Mouse (Mus musculus) kidney, adult 2 months (tissue): ENCODE data around the gene Atxn10. TPM values are rescaled to one million over a fixed set of nuclear protein-coding genes. Genes with fewer than 3 reads are reported as not detected.

ENCODE experiments used
- DNase-seq: peaks from one replicate; pipeline ENCODE4 v3.0.0; 2021
- H3K27ac ChIP-seq: fragments of 200-500 bp; 2 replicates; pipeline ENCODE4 v1.5.1; 2012; ENCODE audit warnings: low read depth, low read length, control low read depth, inconsistent platforms; ENCODE audit not compliant: insufficient read depth
- H3K27me3 ChIP-seq: fragments of 200-500 bp; replicated peaks from 2 replicates; pipeline ENCODE4 v1.6.1; 2012; ENCODE audit warnings: mild to moderate bottlenecking, moderate library complexity, low read length, inconsistent platforms; ENCODE audit not compliant: control insufficient read depth, insufficient read depth
- H3K36me3 ChIP-seq: fragments of 200-500 bp; 2 replicates; pipeline ENCODE4 v1.6.1; 2012; ENCODE audit warnings: mild to moderate bottlenecking, moderate library complexity, low read length, inconsistent platforms; ENCODE audit not compliant: control insufficient read depth, insufficient read depth
- H3K4me1 ChIP-seq: fragments of 200-500 bp; 2 replicates; pipeline ENCODE4 v1.6.1; 2011; ENCODE audit warnings: low read length; ENCODE audit not compliant: control insufficient read depth, insufficient read depth
- H3K4me3 ChIP-seq: fragments of 200-500 bp; 2 replicates; pipeline ENCODE4 v1.5.1; 2011; ENCODE audit warnings: mild to moderate bottlenecking, low read depth, low read length, control low read depth; ENCODE audit not compliant: insufficient read depth
- CTCF ChIP-seq: fragments of 200-500 bp; conservative IDR thresholded peaks from 2 replicates; pipeline ENCODE4 v1.5.1; 2011; ENCODE audit warnings: low read depth, mild to moderate bottlenecking, control low read depth, low read length, moderate library complexity, mixed read lengths; ENCODE audit not compliant: insufficient read depth, insufficient read length
- POLR2A ChIP-seq: fragments of 200-500 bp; IDR thresholded peaks from one replicate; pipeline ENCODE4 v1.6.1; 2011; ENCODE audit warnings: low read depth, low read length, control low read depth
- WGBS: fragments of 180-500 bp; shearing (Covaris S2); methylation state at CpG from one replicate; pipeline ENCODE4 v1.1.7; 2018; 5-methylcytosine and 5-hydroxymethylcytosine counted together
- polyA plus RNA-seq: library from polyadenylated mRNA; depleted of rRNA; stranded (reverse); fragments of >200 nt; gene quantifications from 2 replicates; pipeline ENCODE4 v1.2.3, GENCODE M21; 2012

The Atxn10 gene
- polyA plus RNA-seq, 1 experiment = 68.2 TPM

GRCm38 (mm10) chr15:85456891-85457290, 120.8 kb downstream of the Atxn10 start:
- Histone ChIP-seq H3K4me1 (peaks cover 6% of the 10 kb centered on the region; the same call in 1 of the 2 replicates), H3K36me3 (no peaks in the 10 kb centered on the region), H3K27ac (no peak overlapping the region), H3K4me3 (no peak overlapping the region), H3K27me3 (no peaks in the 10 kb centered on the region)
- 53% methylated on average over 8 of the region's 8 CpGs for WGBS
- DNase-seq = peak; percentile 64
- no peak for TF ChIP-seq POLR2A
- no peak for TF ChIP-seq CTCF

GRCm38 (mm10) chr15:85457838-85458237, 121.8 kb downstream of the Atxn10 start:
- no peak for DNase-seq
- WGBS = 78% methylated on average over 8 of the region's 8 CpGs
- Histone ChIP-seq H3K4me3 (no peak overlapping the region), H3K27ac (no peak overlapping the region), H3K36me3 (no peaks in the 10 kb centered on the region), H3K27me3 (no peaks in the 10 kb centered on the region), H3K4me1 (peaks cover 6% of the 10 kb centered on the region; the same call in 1 of the 2 replicates)
- TF ChIP-seq POLR2A = no peak
- TF ChIP-seq CTCF = no peak

- TF ChIP-seq CTCF = no peak
- no peak for TF ChIP-seq POLR2A
- Histone ChIP-seq H3K27ac (no peak overlapping the region), H3K36me3 (peaks cover 1% of the 10 kb centered on the region; the same call in 1 of the 2 replicates), H3K27me3 (no peaks in the 10 kb centered on the region), H3K4me1 (peaks cover 6% of the 10 kb centered on the region; the same call in 1 of the 2 replicates), H3K4me3 (no peak overlapping the region)
- 56% methylated on average over 4 of the region's 4 CpGs for WGBS
- peak; percentile 32 for DNase-seq
Observed at GRCm38 (mm10) chr15:85458631-85459082, 122.6 kb downstream of the Atxn10 start.

GRCm38 (mm10) chr15:85461541-85461940, 125.5 kb downstream of the Atxn10 start:
- Histone ChIP-seq H3K27ac (no peak overlapping the region), H3K27me3 (no peaks in the 10 kb centered on the region), H3K36me3 (peaks cover 1% of the 10 kb centered on the region; the same call in 1 of the 2 replicates), H3K4me1 (peaks cover 6% of the 10 kb centered on the region; the same call in 1 of the 2 replicates), H3K4me3 (no peak overlapping the region)
- WGBS = 71% methylated on average over 4 of the region's 4 CpGs
- TF ChIP-seq POLR2A = no peak
- TF ChIP-seq CTCF = no peak
- no peak for DNase-seq

- no peaks in the 10 kb centered on the region for H3K27me3 ChIP-seq
- no peak for TF ChIP-seq CTCF
- H3K4me1 ChIP-seq = peaks cover under 1% of the 10 kb centered on the region; the same call in 1 of the 2 replicates
- peaks cover 1% of the 10 kb centered on the region for H3K36me3 ChIP-seq
- 91% methylated on average over 4 of the region's 4 CpGs for WGBS
- no peak for DNase-seq
- H3K4me3 ChIP-seq = no peak overlapping the region
- no peak overlapping the region for H3K27ac ChIP-seq
Observed at GRCm38 (mm10) chr15:85462138-85462537, 126.1 kb downstream of the Atxn10 start.

GRCm38 (mm10) chr15:85463027-85463790, 127.2 kb downstream of the Atxn10 start:
- TF ChIP-seq POLR2A (no peak), CTCF (no peak)
- WGBS = 86% methylated on average over 13 of the region's 13 CpGs
- Histone ChIP-seq H3K4me3 (no peak overlapping the region), H3K4me1 (no peaks in the 10 kb centered on the region; the same call in 1 of the 2 replicates), H3K27me3 (no peaks in the 10 kb centered on the region), H3K27ac (no peak overlapping the region), H3K36me3 (peaks cover 1% of the 10 kb centered on the region)
- DNase-seq = no peak

- Histone ChIP-seq H3K27me3 (no peaks in the 10 kb centered on the region), H3K27ac (no peak overlapping the region), H3K4me1 (peaks cover 7% of the 10 kb centered on the region), H3K4me3 (no peak overlapping the region), H3K36me3 (peaks cover 1% of the 10 kb centered on the region)
- no peak for DNase-seq
- WGBS = 62% methylated on average over 5 of the region's 5 CpGs
- TF ChIP-seq POLR2A = no peak
Observed at GRCm38 (mm10) chr15:85464190-85464589, 128.1 kb downstream of the Atxn10 start.
